21 mouse cellular contexts compared by ENCODE assay signal in genomic region chr1:36435071-36435470, GRCm38 (mm10). TPM values are rescaled to one million over a fixed set of nuclear protein-coding genes. Genes with fewer than 3 reads are reported as not detected.
DNase-seq lines count a peak whose midpoint lies in the region; ATAC-seq and TF ChIP-seq lines count a peak whose summit lies in the region.
"Had no signal": no experiment of that assay in that cellular context is flagged by ENCODE, and none has a peak within 500 bp of the region (broad histone marks: within the 10 kb centered on the region; RNA-seq: fewer than 3 reads in every experiment).

No protein-coding gene starts in this region.

- no peaks in the 10 kb centered on the region for H3K27me3 ChIP-seq in heart, embryonic 16.5 days (ENCODE audit: control insufficient read depth, insufficient read depth, low read length)
- H3K27me3 ChIP-seq in MEL (ENCODE audit: control insufficient read depth in 1 of 2, insufficient read depth in 2 of 2, low read length in 2 of 2) = no peaks in the 10 kb centered on the region
- H3K27me3 ChIP-seq in forebrain, embryonic 14.5 days (replicated peaks; ENCODE audit: control insufficient read depth, insufficient read depth, low read length) = no peaks in the 10 kb centered on the region
- H3K27me3 ChIP-seq: forebrain, embryonic 13.5 days; kidney, embryonic 15.5 days; lung, embryonic 15.5 days; midbrain, embryonic 15.5 days had no signal

- WGBS in heart, embryonic 16.5 days = 66% methylated on average over 4 of the region's 4 CpGs
- WGBS in forebrain, embryonic 14.5 days = 81% methylated on average over 4 of the region's 4 CpGs

- no peak for TF ChIP-seq POLR2A in MEL (IDR thresholded peaks at IDR 0.05; ENCODE audit: control insufficient read depth in 1 of 2, insufficient read depth in 1 of 2, low read depth in 1 of 2, low read length in 2 of 2, poor library complexity in 1 of 2)

- no peak for DNase-seq in heart, postnatal 4 days
- DNase-seq in MEL (ENCODE audit: low read depth, low spot score) = peak; percentile 22
- DNase-seq in mesoderm, embryonic 11.5 days (ENCODE audit: low read depth, low spot score) = peak; percentile 9
- DNase-seq in thymus, postnatal 10 days (ENCODE audit: low spot score in 2 of 2) = peak; percentile 57 to 60
- DNase-seq in urinary bladder, adult 18-20 months (ENCODE audit: low spot score in 2 of 2) = no peak
- no peak for DNase-seq in natural killer cell, adult 2 months (ENCODE audit: low spot score in 2 of 2)
- DNase-seq in forebrain, embryonic 14.5 days (ENCODE audit: low spot score) = no peak
- DNase-seq: adrenal gland, postnatal 36 days; cerebellum, adult 18-20 months; cerebellum, postnatal 36 days; retina, postnatal 1 day had no signal

- TF ChIP-seq RAD21 in MEL (IDR thresholded peaks at IDR 0.05; ENCODE audit: low read depth, low read length) = no peak

- no peaks in the 10 kb centered on the region for H3K9me3 ChIP-seq in heart, embryonic 16.5 days (replicated peaks; ENCODE audit: control insufficient read depth, low read length)
- no peaks in the 10 kb centered on the region for H3K9me3 ChIP-seq in MEL (replicated peaks; ENCODE audit: insufficient read depth, low read length)
- no peaks in the 10 kb centered on the region for H3K9me3 ChIP-seq in forebrain, embryonic 14.5 days (replicated peaks; ENCODE audit: control insufficient read depth, low read length)
- H3K9me3 ChIP-seq: forebrain, embryonic 13.5 days; G1E; kidney, embryonic 15.5 days; lung, embryonic 15.5 days; midbrain, embryonic 15.5 days had no signal

- no peak overlapping the region for H3K9ac ChIP-seq in heart, embryonic 16.5 days (ENCODE audit: low read length)
- H3K9ac ChIP-seq in MEL (ENCODE audit: control insufficient read depth, low read depth, low read length, poor library complexity, severe bottlenecking) = no peak overlapping the region
- H3K9ac ChIP-seq in forebrain, embryonic 14.5 days (ENCODE audit: low read length) = no peak overlapping the region
- H3K9ac ChIP-seq: forebrain, embryonic 13.5 days; kidney, embryonic 15.5 days; liver, embryonic 14.5 days; lung, embryonic 15.5 days; midbrain, embryonic 15.5 days had no signal

- H3K36me3 ChIP-seq in heart, embryonic 16.5 days (ENCODE audit: control insufficient read depth, insufficient read depth) = peaks cover 51% of the 10 kb centered on the region
- peaks cover 0 to 18% of the 10 kb centered on the region in 2 experiments; a peak in 2 of 4 replicates for H3K36me3 ChIP-seq in MEL (ENCODE audit: control insufficient read depth in 1 of 2, insufficient read depth in 2 of 2, low read length in 2 of 2)
- peaks cover 91% of the 10 kb centered on the region for H3K36me3 ChIP-seq in forebrain, embryonic 14.5 days (ENCODE audit: control insufficient read depth, insufficient read depth, low read length)

- peak; percentile 65; the same call in 1 of the 2 replicates for ATAC-seq in heart, embryonic 16.5 days (replicated peaks; ENCODE audit: extremely low read depth, insufficient read depth, low FRiP score)
- no peak for ATAC-seq in forebrain, embryonic 14.5 days
- ATAC-seq: forebrain, embryonic 13.5 days; hindbrain, embryonic 16.5 days; intestine, embryonic 16.5 days; midbrain, embryonic 15.5 days had no signal

- H3K4me2 ChIP-seq in heart, embryonic 16.5 days (ENCODE audit: low read depth, low read length) = no peak overlapping the region
- no peak overlapping the region for H3K4me2 ChIP-seq in forebrain, embryonic 14.5 days (ENCODE audit: low read length)
- H3K4me2 ChIP-seq: forebrain, embryonic 13.5 days; kidney, embryonic 15.5 days; lung, embryonic 15.5 days; midbrain, embryonic 15.5 days had no signal

- H3K27ac ChIP-seq in heart, embryonic 16.5 days (ENCODE audit: low read length) = no peak overlapping the region
- no peak overlapping the region for H3K27ac ChIP-seq in MEL (ENCODE audit: control insufficient read depth, low read depth, low read length)
- no peak overlapping the region for H3K27ac ChIP-seq in forebrain, embryonic 14.5 days (ENCODE audit: low read depth, low read length)
- H3K27ac ChIP-seq: forebrain, embryonic 13.5 days; kidney, embryonic 15.5 days; liver, embryonic 14.5 days; lung, embryonic 15.5 days; midbrain, embryonic 15.5 days had no signal

- H3K4me3 ChIP-seq in heart, embryonic 16.5 days (ENCODE audit: low read length) = no peak overlapping the region
- no peak overlapping the region for H3K4me3 ChIP-seq in MEL (ENCODE audit: control insufficient read depth in 1 of 2, insufficient read depth in 1 of 2, low read depth in 2 of 2, low read length in 2 of 2)
- no peak overlapping the region for H3K4me3 ChIP-seq in forebrain, embryonic 14.5 days (ENCODE audit: low read depth, low read length)
- H3K4me3 ChIP-seq: erythroblast, embryonic 14.5 days; forebrain, embryonic 13.5 days; kidney, embryonic 15.5 days; lung, embryonic 15.5 days; midbrain, embryonic 15.5 days had no signal

- no peak for TF ChIP-seq CTCF in MEL (IDR thresholded peaks at IDR 0.05 in 2 of 3, conservative IDR thresholded peaks at IDR 0.05 in 1 of 3; ENCODE audit: control insufficient read depth in 1 of 3, insufficient read depth in 1 of 3, low read depth in 2 of 3, low read length in 3 of 3, poor library complexity in 1 of 3, severe bottlenecking in 1 of 3)

- no peaks in the 10 kb centered on the region for H3K79me2 ChIP-seq in MEL (ENCODE audit: control insufficient read depth, insufficient read depth, low read length, poor library complexity)

- TF ChIP-seq EP300 in MEL (IDR thresholded peaks at IDR 0.05; ENCODE audit: low read depth in 1 of 2, low read length in 2 of 2) = no peak

- 0 out of 2 replicates have a peak, but pooled peaks cover 2% of the 10 kb centered on the region for H3K4me1 ChIP-seq in heart, embryonic 16.5 days (ENCODE audit: control insufficient read depth, insufficient read depth, low read length)
- no peaks in the 10 kb centered on the region; a peak in 1 of 4 replicates for H3K4me1 ChIP-seq in MEL (ENCODE audit: control insufficient read depth in 1 of 2, insufficient read depth in 2 of 2, low read length in 2 of 2)
- H3K4me1 ChIP-seq in forebrain, embryonic 14.5 days (ENCODE audit: control insufficient read depth, insufficient read depth, low read length) = no peaks in the 10 kb centered on the region
- H3K4me1 ChIP-seq: forebrain, embryonic 13.5 days; kidney, embryonic 15.5 days; lung, embryonic 15.5 days; midbrain, embryonic 15.5 days had no signal

TF ChIP-seq in MEL, 35 proteins besides CTCF, POLR2A, EP300 and RAD21:
- TF ChIP-seq ELF1 (IDR thresholded peaks at IDR 0.05; ENCODE audit: low read depth, low read length) (no peak), CHD1 (IDR thresholded peaks at IDR 0.05; ENCODE audit: low read depth, low read length) (no peak), BHLHE40 (IDR thresholded peaks at IDR 0.05; ENCODE audit: borderline replicate concordance, low read depth, low read length) (no peak), SMC3 (IDR thresholded peaks at IDR 0.05; ENCODE audit: low read depth, low read length) (no peak), MXI1 (IDR thresholded peaks at IDR 0.05; ENCODE audit: low read depth, low read length) (no peak), RCOR1 (IDR thresholded peaks at IDR 0.05; ENCODE audit: low read depth, low read length) (no peak), ZMIZ1 (IDR thresholded peaks at IDR 0.05; ENCODE audit: low read depth, low read length) (no peak), USF2 (IDR thresholded peaks at IDR 0.05; ENCODE audit: borderline replicate concordance in 1 of 2, insufficient read depth in 1 of 2, low read depth in 1 of 2, low read length in 2 of 2) (no peak), POLR2AphosphoS5 (IDR thresholded peaks at IDR 0.05; ENCODE audit: borderline replicate concordance, low read depth, low read length) (no peak), MYC (IDR thresholded peaks at IDR 0.05; ENCODE audit: low read depth, low read length) (no peak), USF1 (IDR thresholded peaks at IDR 0.05; ENCODE audit: low read depth, low read length) (no peak), ETS1 (IDR thresholded peaks at IDR 0.05; ENCODE audit: low read depth, low read length) (no peak), ZNF384 (IDR thresholded peaks at IDR 0.05; ENCODE audit: low read depth, low read length) (no peak), JUND (IDR thresholded peaks at IDR 0.05; ENCODE audit: low read depth, low read length) (no peak), TBP (IDR thresholded peaks at IDR 0.05; ENCODE audit: low read depth, low read length) (no peak), MAX (IDR thresholded peaks at IDR 0.05; ENCODE audit: low read length) (no peak)

RNA-seq across cellular contexts. Expression of gene Lman2l, which starts 10.0 kb away (rescaled TPM):
- polyA plus RNA-seq in heart, embryonic 16.5 days (2015; fragmentation: Nextera tagmentation; extraction: Ambion mirVana) = 47.3 and 50.1 TPM in 2 replicates
- total RNA-seq in heart, postnatal 4 days (2021) = 10 to 100 TPM; 16.0 to 20.6 TPM
- 6.1 and 7.0 TPM in 2 replicates for total RNA-seq in MEL (2012; rRNA removed)
- polyA plus RNA-seq in MEL (2012; ENCODE audit: insufficient read depth in 1 of 2, insufficient read length in 2 of 2, low read depth in 1 of 2, low replicate concordance in 2 of 2, missing spikeins in 1 of 2) = 10 to 100 TPM in 1 of 2 experiments, not detected in 1; 19.7 TPM
- 32.6 and 39.3 TPM in 2 replicates for polyA plus RNA-seq in forebrain, embryonic 14.5 days (2014; fragmentation: Nextera tagmentation; extraction: Ambion mirVana)

RNA-seq across cellular contexts. Expression of gene Cnnm4, which starts 36.3 kb away (rescaled TPM):
- polyA plus RNA-seq in heart, embryonic 16.5 days (2015; fragmentation: Nextera tagmentation; extraction: Ambion mirVana) = 6.6 and 6.9 TPM in 2 replicates
- 1 to 10 TPM; 4.4 to 4.8 TPM for total RNA-seq in heart, postnatal 4 days (2021)
- total RNA-seq in MEL (2012; rRNA removed) = 7.8 and 8.1 TPM in 2 replicates
- polyA plus RNA-seq in MEL (2012; ENCODE audit: insufficient read depth in 1 of 2, insufficient read length in 2 of 2, low read depth in 1 of 2, low replicate concordance in 2 of 2, missing spikeins in 1 of 2) = 1 to 10 TPM in 1 of 2 experiments, not detected in 1; 8.5 TPM
- 7.8 and 9.0 TPM in 2 replicates for polyA plus RNA-seq in forebrain, embryonic 14.5 days (2014; fragmentation: Nextera tagmentation; extraction: Ambion mirVana)

Comparison
In these comparisons a context has a peak if more than half of its experiments do, and no peak if none do; other contexts are left out.
1. DNase-seq: peak in MEL (single experiment), mesoderm, embryonic 11.5 days (single experiment) and thymus, postnatal 10 days (2 of 2); none in heart, postnatal 4 days (single experiment), urinary bladder, adult 18-20 months (0 of 2), natural killer cell, adult 2 months (0 of 2) and forebrain, embryonic 14.5 days (single experiment).